ENCODE assay signal across 8 mouse cellular contexts in genomic region chr10:81433541-81434289, GRCm38 (mm10). TPM values are rescaled to one million over a fixed set of nuclear protein-coding genes. Genes with fewer than 3 reads are reported as not detected.
A peak's percentile ranks its signal among the peaks of the same experiment; 100 is the strongest.
DNase-seq lines count a peak whose midpoint lies in the region; TF ChIP-seq lines count a peak whose summit lies in the region.

No protein-coding gene starts in this region.

- peak; percentile 7; the same call in 1 of the 2 replicates for TF ChIP-seq CTCF in spleen, adult 2 months (IDR thresholded peaks at IDR 0.05; ENCODE audit: extremely low read depth, insufficient read depth, insufficient read length, insufficient replicate concordance)

- 74% methylated on average over 26 of the region's 26 CpGs for WGBS in heart, embryonic 10.5 days
- 26% methylated on average over 26 of the region's 26 CpGs for WGBS in spleen, adult 2 months

- TF ChIP-seq POLR2A in spleen, adult 2 months (IDR thresholded peaks at IDR 0.05; ENCODE audit: low read depth, low read length): peak; percentile 22; the same call in 1 of the 2 replicates

- DNase-seq in left cerebral cortex, postnatal 4 days: peak; percentile 70
- no peak for DNase-seq in left cerebral cortex, postnatal 25 days (ENCODE audit: low spot score in 2 of 2)
- peak; percentile 74 for DNase-seq in cerebellum, adult 11-12 months
- DNase-seq in heart, embryonic 10.5 days (ENCODE audit: low spot score): peak; percentile 72
- peak; percentile 18 to 63 for DNase-seq in kidney, postnatal 25 days
- peak; percentile 65 to 79 for DNase-seq in lung, postnatal 4 days
- peak; percentile 52 to 77 for DNase-seq in spleen, adult 2 months (ENCODE audit: low read depth in 1 of 2, low spot score in 2 of 2)
- no peak for DNase-seq in retina, embryonic 14.5 days (ENCODE audit: low spot score)

- peaks cover 42% of the 10 kb centered on the region for H3K4me1 ChIP-seq in heart, embryonic 10.5 days
- peaks cover 31% of the 10 kb centered on the region for H3K4me1 ChIP-seq in spleen, adult 2 months (ENCODE audit: control insufficient read depth, insufficient read depth, insufficient read length)

- peak overlapping the region; percentile 64 for H3K27ac ChIP-seq in heart, embryonic 10.5 days
- peak overlapping the region; percentile 88 for H3K27ac ChIP-seq in spleen, adult 2 months (ENCODE audit: insufficient read depth, low read length)

- H3K9me3 ChIP-seq in heart, embryonic 10.5 days: no peaks in the 10 kb centered on the region

- intact Hi-C loops in left cerebral cortex, postnatal 4 days (cut with DNase I): no loop called here
- intact Hi-C loops in left cerebral cortex, postnatal 25 days (cut with DNase I): no loop called here

- no peaks in the 10 kb centered on the region for H3K36me3 ChIP-seq in heart, embryonic 10.5 days
- no peaks in the 10 kb centered on the region for H3K36me3 ChIP-seq in spleen, adult 2 months (ENCODE audit: control insufficient read depth, insufficient read depth, low read length)

- peaks cover 49% of the 10 kb centered on the region for H3K27me3 ChIP-seq in heart, embryonic 10.5 days (ENCODE audit: insufficient read depth, poor library complexity, severe bottlenecking)
- H3K27me3 ChIP-seq in spleen, adult 2 months (ENCODE audit: control insufficient read depth, insufficient read depth, low read length): no peaks in the 10 kb centered on the region

- H3K4me3 ChIP-seq in heart, embryonic 10.5 days: no peak overlapping the region; the same call in 1 of the 2 replicates
- H3K4me3 ChIP-seq in spleen, adult 2 months (ENCODE audit: extremely low read depth, insufficient read depth, insufficient read length): peak overlapping the region; percentile 53

RNA-seq across cellular contexts. Expression of gene Nfic, which starts 21.7 kb away (rescaled TPM):
- total RNA-seq in left cerebral cortex, postnatal 4 days (2021): 10 to 100 TPM; 29.5 to 31.1 TPM
- 10 to 100 TPM; 81.1 to 87.3 TPM for total RNA-seq in left cerebral cortex, postnatal 25 days (2021)
- 23.0 and 24.3 TPM in 2 replicates for polyA plus RNA-seq in heart, embryonic 10.5 days (2016; fragmentation: Nextera tagmentation; extraction: Ambion mirVana)
- polyA plus RNA-seq in spleen, adult 2 months (2012; rRNA removed): 26.0 and 32.4 TPM in 2 replicates

RNA-seq across cellular contexts. Expression of gene Smim24, which starts 40.9 kb away (rescaled TPM):
- total RNA-seq in left cerebral cortex, postnatal 4 days (2021): 1 to 10 TPM; 1.5 to 2.3 TPM
- total RNA-seq in left cerebral cortex, postnatal 25 days (2021): 1 to 10 TPM in 1 of 2 experiments, under 1 TPM in 1; 0.89 to 1.5 TPM
- 3.4 and 4.0 TPM in 2 replicates for polyA plus RNA-seq in heart, embryonic 10.5 days (2016; fragmentation: Nextera tagmentation; extraction: Ambion mirVana)
- 18.3 and 22.9 TPM in 2 replicates for polyA plus RNA-seq in spleen, adult 2 months (2012; rRNA removed)

RNA-seq across cellular contexts. Expression of gene Gm48552, which starts 44.9 kb away (rescaled TPM):
- total RNA-seq in left cerebral cortex, postnatal 4 days (2021): 1 to 10 TPM; 2.7 to 5.9 TPM
- total RNA-seq in left cerebral cortex, postnatal 25 days (2021): 1 to 10 TPM; 4.0 to 4.1 TPM
- polyA plus RNA-seq in heart, embryonic 10.5 days (2016; fragmentation: Nextera tagmentation; extraction: Ambion mirVana): 1.1 and 1.7 TPM in 2 replicates
- polyA plus RNA-seq in spleen, adult 2 months (2012; rRNA removed): 2.9 and 6.4 TPM in 2 replicates

RNA-seq across cellular contexts. Expression of gene Celf5, which starts 48.8 kb away (rescaled TPM):
- 100 to 1,000 TPM; 303 to 316 TPM for total RNA-seq in left cerebral cortex, postnatal 4 days (2021)
- total RNA-seq in left cerebral cortex, postnatal 25 days (2021): 100 to 1,000 TPM; 285 to 286 TPM
- 0.10 and 0.18 TPM in 2 replicates for polyA plus RNA-seq in heart, embryonic 10.5 days (2016; fragmentation: Nextera tagmentation; extraction: Ambion mirVana)
- 0.33 and 0.70 TPM in 2 replicates for polyA plus RNA-seq in spleen, adult 2 months (2012; rRNA removed)

RNA-seq across cellular contexts. Expression of gene Gm48551, which starts 49.4 kb away (rescaled TPM):
- total RNA-seq in left cerebral cortex, postnatal 4 days (2021): 1 to 10 TPM; 3.7 to 4.4 TPM
- total RNA-seq in left cerebral cortex, postnatal 25 days (2021): 1 to 10 TPM; 3.5 to 4.2 TPM
- polyA plus RNA-seq in heart, embryonic 10.5 days (2016; fragmentation: Nextera tagmentation; extraction: Ambion mirVana): 2.2 and 3.1 TPM in 2 replicates
- polyA plus RNA-seq in spleen, adult 2 months (2012; rRNA removed): 2.3 and 2.9 TPM in 2 replicates

Comparison
In these comparisons a context has a peak if more than half of its experiments do, and no peak if none do; other contexts are left out.
1. DNase-seq: peak in left cerebral cortex, postnatal 4 days (single experiment), cerebellum, adult 11-12 months (single experiment), heart, embryonic 10.5 days (single experiment), kidney, postnatal 25 days (2 of 2), lung, postnatal 4 days (2 of 2) and spleen, adult 2 months (2 of 2); none in left cerebral cortex, postnatal 25 days (0 of 2) and retina, embryonic 14.5 days (single experiment).